Mouse (Mus musculus) lung, postnatal 0 days (tissue): ENCODE measurements around the gene Man2b2. TPM values are rescaled to one million over a fixed set of nuclear protein-coding genes. Genes with fewer than 3 reads are reported as not detected.

Experiments
- ATAC-seq: fragments of 200-750 bp; cut with Nextera tagmentation; 2 replicates; pipeline ENCODE4 v1.8.0; 2017; ENCODE audit warnings: moderate library complexity
- DNase-seq: peaks from one replicate; pipeline ENCODE4 v3.0.0-alpha.2; 2016; ENCODE audit warnings: low spot score
- H3K27ac ChIP-seq: fragments of 300-500 bp; sonication (generic); 2 replicates; pipeline ENCODE4 v1.5.1; 2014; ENCODE audit warnings: antibody characterized with exemption, mild to moderate bottlenecking, low read length, mixed read lengths
- H3K27me3 ChIP-seq: fragments of 300-500 bp; sonication (generic); replicated peaks from 2 replicates; pipeline ENCODE4 v1.6.1; 2014; ENCODE audit warnings: low read length, mixed read lengths; ENCODE audit not compliant: insufficient read depth
- H3K36me3 ChIP-seq: fragments of 300-500 bp; sonication (generic); 2 replicates; pipeline ENCODE4 v1.6.1; 2014; ENCODE audit warnings: low read length, mixed read lengths; ENCODE audit not compliant: insufficient read depth
- H3K4me1 ChIP-seq: fragments of 300-500 bp; sonication (generic); 2 replicates; pipeline ENCODE4 v1.6.1; 2014; ENCODE audit warnings: antibody characterized with exemption, low read depth, low read length, mixed read lengths; ENCODE audit not compliant: insufficient read depth
- H3K4me2 ChIP-seq: fragments of 300-500 bp; sonication (generic); replicated peaks from 2 replicates; pipeline ENCODE4 v1.6.1; 2014; ENCODE audit warnings: low read depth, mild to moderate bottlenecking, low read length, moderate library complexity, mixed read lengths
- H3K4me3 ChIP-seq: fragments of 300-500 bp; sonication (generic); 2 replicates; pipeline ENCODE4 v1.5.1; 2014; ENCODE audit warnings: low read depth, low read length
- H3K9ac ChIP-seq: fragments of 300-500 bp; sonication (generic); replicated peaks from 2 replicates; pipeline ENCODE4 v1.6.1; 2014; ENCODE audit warnings: low read depth, mild to moderate bottlenecking
- H3K9me3 ChIP-seq: fragments of 300-500 bp; sonication (generic); 2 replicates; pipeline ENCODE4 v1.6.1; 2016; ENCODE audit warnings: low read length, mixed read lengths
- CTCF ChIP-seq: IDR thresholded peaks from 2 replicates; pipeline ENCODE4 v1.5.1; 2016; ENCODE audit warnings: antibody characterized with exemption, mild to moderate bottlenecking
- EP300 ChIP-seq: IDR thresholded peaks from 2 replicates; pipeline ENCODE4 v1.6.1; 2016; ENCODE audit warnings: antibody characterized with exemption, mild to moderate bottlenecking, control low read depth
- WGBS: fragments of 180-500 bp; shearing (Covaris S2); extraction: QIAGEN DNeasy Blood & Tissue Kit; methylation state at CpG from one replicate; pipeline ENCODE4 v1.1.7; 2014; 5-methylcytosine and 5-hydroxymethylcytosine counted together
- polyA plus RNA-seq: library from polyadenylated mRNA; unstranded; fragments of >200 nt; fragmentation: Nextera tagmentation; extraction: Ambion mirVana; gene quantifications from 2 replicates; pipeline ENCODE4 v1.2.1, GENCODE M21; 2015

Man2b2 gene
- polyA plus RNA-seq, 1 experiment from 2014 or later: 15.7 TPM

GRCm38 (mm10) chr5:36857546-36857945 is 27.1 kb upstream of the Man2b2 start:
- 64% methylated on average over 5 of the region's 5 CpGs for WGBS
- Histone ChIP-seq H3K36me3 (no peaks in the 10 kb centered on the region), H3K27ac (no peak overlapping the region), H3K4me3 (no peak overlapping the region), H3K9ac (no peak overlapping the region), H3K4me1 (no peaks in the 10 kb centered on the region), H3K27me3 (no peaks in the 10 kb centered on the region), H3K9me3 (no peaks in the 10 kb centered on the region), H3K4me2 (no peak overlapping the region)
- ATAC-seq (no peak), DNase-seq (no peak)
- no peak for TF ChIP-seq EP300
- TF ChIP-seq CTCF: no peak

GRCm38 (mm10) chr5:36856529-36856928 is 26.1 kb upstream of the Man2b2 start:
- H3K27ac ChIP-seq: no peak overlapping the region
- H3K9me3 ChIP-seq: no peaks in the 10 kb centered on the region
- no peak overlapping the region for H3K4me2 ChIP-seq
- no peak overlapping the region for H3K4me3 ChIP-seq
- ATAC-seq (no peak), DNase-seq (no peak)
- H3K36me3 ChIP-seq: no peaks in the 10 kb centered on the region
- H3K4me1 ChIP-seq: no peaks in the 10 kb centered on the region
- no peaks in the 10 kb centered on the region for H3K27me3 ChIP-seq
- TF ChIP-seq EP300 (no peak), CTCF (no peak)
- H3K9ac ChIP-seq: no peak overlapping the region
- 83% methylated on average over 7 of the region's 7 CpGs for WGBS

- H3K4me2 ChIP-seq: no peak overlapping the region
- H3K4me1 ChIP-seq: no peaks in the 10 kb centered on the region
- 66% methylated on average over 3 of the region's 3 CpGs for WGBS
- no peak overlapping the region for H3K4me3 ChIP-seq
- no peak for ATAC-seq
- no peaks in the 10 kb centered on the region for H3K27me3 ChIP-seq
- no peak for DNase-seq
- H3K9ac ChIP-seq: no peak overlapping the region
- TF ChIP-seq CTCF (no peak), EP300 (no peak)
- no peaks in the 10 kb centered on the region for H3K36me3 ChIP-seq
- H3K27ac ChIP-seq: no peak overlapping the region
- H3K9me3 ChIP-seq: no peaks in the 10 kb centered on the region
These were observed 24.7 kb upstream of the Man2b2 start for GRCm38 (mm10) chr5:36855180-36855579.

- no peaks in the 10 kb centered on the region for H3K36me3 ChIP-seq
- 44% methylated on average over 4 of the region's 4 CpGs for whole genome bisulfite sequencing
- no peak for TF ChIP-seq CTCF
- H3K27me3 ChIP-seq: no peaks in the 10 kb centered on the region
- ATAC-seq: no peak
- no peak overlapping the region for H3K27ac ChIP-seq
- H3K4me1 ChIP-seq: no peaks in the 10 kb centered on the region
- no peak overlapping the region for H3K4me3 ChIP-seq
- H3K4me2 ChIP-seq: no peak overlapping the region
- DNase-seq: no peak
- no peak overlapping the region for H3K9ac ChIP-seq
- no peaks in the 10 kb centered on the region for H3K9me3 ChIP-seq
These were observed 21.1 kb upstream of the Man2b2 start for GRCm38 (mm10) chr5:36851572-36851971.

- H3K27me3 ChIP-seq: no peaks in the 10 kb centered on the region
- H3K4me3 ChIP-seq: no peak overlapping the region
- H3K9ac ChIP-seq: no peak overlapping the region
- no peak for TF ChIP-seq CTCF
- no peak for TF ChIP-seq EP300
- H3K9me3 ChIP-seq: no peaks in the 10 kb centered on the region
- 84% methylated on average over 10 of the region's 10 CpGs for WGBS
- H3K36me3 ChIP-seq: no peaks in the 10 kb centered on the region
- no peak overlapping the region for H3K27ac ChIP-seq
- ATAC-seq: no peak
- H3K4me1 ChIP-seq: no peaks in the 10 kb centered on the region
- no peak for DNase-seq
- no peak overlapping the region for H3K4me2 ChIP-seq
These were observed 14.0 kb upstream of the Man2b2 start for GRCm38 (mm10) chr5:36844490-36844889.

GRCm38 (mm10) chr5:36841701-36842100 is 11.2 kb upstream of the Man2b2 start:
- 44% methylated on average over 1 of the region's 1 CpGs for WGBS
- Histone ChIP-seq H3K9me3 (no peaks in the 10 kb centered on the region), H3K4me3 (no peak overlapping the region), H3K27ac (no peak overlapping the region), H3K27me3 (no peaks in the 10 kb centered on the region), H3K4me1 (no peaks in the 10 kb centered on the region), H3K36me3 (no peaks in the 10 kb centered on the region), H3K9ac (no peak overlapping the region), H3K4me2 (no peak overlapping the region)
- no peak for ATAC-seq
- no peak for TF ChIP-seq CTCF
- no peak for TF ChIP-seq EP300
- DNase-seq: no peak

- H3K27me3 ChIP-seq: no peaks in the 10 kb centered on the region
- TF ChIP-seq CTCF (no peak), EP300 (no peak)
- H3K4me1 ChIP-seq: no peaks in the 10 kb centered on the region
- no peak overlapping the region for H3K4me2 ChIP-seq
- H3K9me3 ChIP-seq: no peaks in the 10 kb centered on the region
- no peak for ATAC-seq
- DNase-seq: no peak
- H3K27ac ChIP-seq: no peak overlapping the region
- H3K36me3 ChIP-seq: no peaks in the 10 kb centered on the region
- 74% methylated on average over 7 of the region's 7 CpGs for WGBS
- no peak overlapping the region for H3K4me3 ChIP-seq
- H3K9ac ChIP-seq: no peak overlapping the region
These were observed 9.6 kb upstream of the Man2b2 start for GRCm38 (mm10) chr5:36840092-36840491.
